Mouse (Mus musculus): ENCODE measurements around the gene Hnrnph1. TPM values are rescaled to one million over a fixed set of nuclear protein-coding genes. Genes with fewer than 3 reads are reported as not detected.
A peak's percentile ranks its signal among the peaks of the same experiment; 100 is the strongest.

The Hnrnph1 gene
- total RNA-seq, 2 experiments from 2014 or later = 201 to 225 TPM

DNA sequence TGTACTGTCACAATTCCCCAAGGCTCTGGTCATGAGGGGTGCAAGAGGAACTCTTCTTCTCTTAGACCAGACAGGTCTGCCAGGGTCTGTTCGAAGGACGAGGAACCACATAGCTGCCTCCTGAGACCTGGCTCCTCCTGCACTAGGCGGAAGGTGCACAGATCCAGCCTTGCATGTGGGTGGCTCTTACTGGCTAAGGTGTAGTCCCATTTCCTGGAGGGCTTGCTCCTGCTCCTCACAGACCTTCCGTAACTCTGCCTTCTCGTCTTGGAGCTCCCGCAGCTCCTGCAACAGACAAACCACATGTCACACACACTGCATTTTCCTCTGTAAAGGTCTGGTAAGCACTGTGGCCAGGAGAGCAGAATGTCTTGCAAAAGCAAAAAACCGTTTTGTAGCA, 17.9 kb downstream of the Hnrnph1 start:
- intact Hi-C loops (cut with DNase I) = no loop called here
- DNase-seq (ENCODE audit: low spot score in 2 of 2) = no peak

DNA sequence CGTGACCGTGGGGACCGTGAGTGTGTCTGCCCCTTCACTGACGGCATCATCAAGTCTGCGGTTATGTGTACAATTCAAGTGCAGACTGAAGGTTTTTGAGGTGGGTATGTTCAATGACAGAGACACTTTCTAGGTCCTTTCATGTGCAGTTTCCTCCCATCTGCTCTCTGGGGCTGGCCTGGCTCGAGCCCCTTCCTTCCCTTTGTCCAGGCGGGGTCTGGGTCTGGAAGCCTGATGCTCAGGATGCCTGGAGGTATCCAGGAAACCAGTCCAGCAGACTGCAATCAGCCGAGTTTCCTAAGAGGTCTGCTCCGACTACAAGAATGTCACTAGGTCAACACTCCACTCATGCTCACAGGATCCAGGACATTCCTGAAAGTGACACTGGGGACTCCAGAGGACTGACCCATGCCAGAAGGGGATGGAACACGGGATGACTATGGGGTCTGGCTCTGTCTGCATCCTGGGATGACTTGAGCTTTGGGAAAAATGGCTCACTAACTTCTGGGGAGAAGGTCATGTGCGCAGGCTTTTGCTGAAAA, 20.0 kb downstream of the Hnrnph1 start:
- intact Hi-C loops (cut with DNase I) = no loop called here
- DNase-seq (ENCODE audit: low spot score in 2 of 2) = no peak

DNA sequence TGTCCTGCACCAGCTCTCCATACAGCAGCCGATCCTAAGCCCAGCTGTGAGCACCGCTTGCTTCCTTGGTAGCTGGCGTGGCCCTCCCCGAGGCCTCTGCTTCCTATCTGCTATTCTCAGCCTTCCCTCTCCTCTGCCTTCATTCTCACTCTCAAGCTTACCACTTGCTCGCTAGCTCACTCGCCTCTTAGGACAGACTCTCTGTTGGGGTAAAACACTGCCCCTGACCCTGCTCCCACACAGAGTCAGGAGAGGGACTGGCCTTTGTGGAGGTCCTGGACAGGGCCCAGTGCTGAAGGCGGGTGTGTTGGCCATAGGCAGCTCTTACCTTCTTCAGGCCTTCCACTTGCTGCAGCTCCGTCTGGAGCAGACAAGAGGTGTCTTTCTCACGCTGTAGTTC, 20.5 kb downstream of the Hnrnph1 start:
- DNase-seq (ENCODE audit: low spot score in 2 of 2) = no peak
- intact Hi-C loops (cut with DNase I) = no loop called here

DNA sequence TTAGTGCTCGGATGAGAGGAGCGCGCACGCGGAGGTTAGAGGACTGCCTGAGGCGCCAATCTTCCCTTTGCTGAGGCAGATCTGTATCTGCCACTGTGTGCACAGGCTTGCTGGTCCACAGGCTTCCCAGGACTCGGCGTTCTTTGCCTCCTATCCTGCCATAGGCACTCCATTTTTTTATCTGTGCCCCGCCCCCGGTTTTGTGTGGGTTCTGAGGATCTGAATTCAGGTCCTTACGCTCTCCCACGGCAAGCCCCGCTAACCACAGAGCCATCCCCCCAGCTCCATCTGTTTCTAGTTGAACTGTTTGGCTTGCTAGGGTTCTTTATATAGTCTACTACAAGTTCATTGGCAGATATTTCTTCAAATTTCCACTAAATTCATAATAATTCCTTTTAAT, 22.0 kb downstream of the Hnrnph1 start:
- DNase-seq (ENCODE audit: low spot score in 2 of 2) = no peak
- intact Hi-C loops (cut with DNase I) = no loop called here

DNA sequence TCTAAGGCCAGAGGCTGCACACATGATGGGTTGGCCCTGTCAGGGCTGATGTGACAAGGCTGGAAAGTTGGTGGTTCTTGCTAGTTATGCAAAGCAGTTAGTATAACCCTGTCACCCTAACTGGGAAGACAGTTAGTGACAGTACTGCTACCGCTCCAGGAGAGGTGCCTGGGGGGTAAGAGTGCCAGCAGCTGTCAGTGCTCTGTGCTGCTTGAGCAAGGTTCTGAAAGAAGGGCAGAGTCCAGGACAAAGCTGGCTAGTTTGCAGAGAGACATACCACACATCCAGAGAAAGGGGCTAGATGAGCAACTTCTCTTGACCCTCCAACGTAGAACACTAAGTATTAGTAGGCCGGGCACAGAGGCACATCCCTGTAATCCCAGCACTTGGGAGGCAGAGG, 25.7 kb downstream of the Hnrnph1 start:
- intact Hi-C loops (cut with DNase I) = no loop called here
- DNase-seq (ENCODE audit: low spot score in 2 of 2) = no peak

DNA sequence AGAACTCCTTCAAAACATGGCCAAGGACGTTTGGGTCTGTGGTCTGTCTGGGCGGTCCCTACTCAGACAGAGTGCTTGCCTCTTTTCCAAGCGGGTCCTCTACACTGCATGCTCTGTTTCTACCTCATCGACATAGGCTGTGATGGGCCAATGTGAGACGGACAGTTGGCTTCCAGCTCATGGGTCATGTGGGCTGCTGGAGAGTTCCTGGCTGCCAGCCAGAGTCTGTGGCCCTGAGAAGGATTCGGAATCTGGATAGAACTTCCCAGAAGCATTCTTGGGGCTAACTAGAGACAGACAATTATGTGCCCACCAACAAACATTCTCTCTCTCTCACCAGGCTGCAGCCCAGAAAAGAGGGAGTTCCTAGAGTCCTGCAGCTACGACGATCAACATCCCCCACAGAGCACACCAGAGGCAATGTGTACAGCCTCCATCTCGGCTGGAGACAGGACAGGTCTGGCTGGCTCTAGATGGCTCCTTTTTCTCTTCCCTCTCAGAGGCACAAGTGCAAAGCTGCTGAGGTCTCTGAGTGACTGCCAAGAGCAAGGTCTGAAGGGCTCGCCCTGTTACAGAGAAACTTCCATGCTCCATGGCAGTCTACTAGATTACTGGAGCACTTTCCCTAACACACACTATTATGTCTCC, 26.7 kb downstream of the Hnrnph1 start:
- no peak for DNase-seq (ENCODE audit: low spot score in 2 of 2)
- intact Hi-C loops (cut with DNase I) = no loop called here

DNA sequence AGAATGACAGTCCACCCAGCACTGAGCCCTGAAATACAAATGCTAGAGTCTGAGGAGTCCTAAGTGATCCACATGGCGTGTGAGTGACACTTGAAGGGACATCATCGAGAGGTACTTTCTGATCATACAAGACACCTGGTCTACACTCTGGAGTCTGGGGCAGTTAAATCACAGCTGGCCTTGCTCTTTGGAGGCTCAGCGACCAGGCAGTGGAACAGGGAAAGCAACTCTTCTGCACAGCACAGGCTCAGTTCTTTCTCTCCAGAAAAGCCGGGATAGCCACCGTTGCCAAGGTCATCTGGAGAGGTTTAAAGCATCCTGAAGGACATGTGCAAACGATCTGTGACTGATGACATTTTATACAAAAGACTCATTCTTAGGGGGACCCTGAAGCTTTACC, 30.4 kb downstream of the Hnrnph1 start:
- intact Hi-C loops (cut with DNase I) = no loop called here

DNA sequence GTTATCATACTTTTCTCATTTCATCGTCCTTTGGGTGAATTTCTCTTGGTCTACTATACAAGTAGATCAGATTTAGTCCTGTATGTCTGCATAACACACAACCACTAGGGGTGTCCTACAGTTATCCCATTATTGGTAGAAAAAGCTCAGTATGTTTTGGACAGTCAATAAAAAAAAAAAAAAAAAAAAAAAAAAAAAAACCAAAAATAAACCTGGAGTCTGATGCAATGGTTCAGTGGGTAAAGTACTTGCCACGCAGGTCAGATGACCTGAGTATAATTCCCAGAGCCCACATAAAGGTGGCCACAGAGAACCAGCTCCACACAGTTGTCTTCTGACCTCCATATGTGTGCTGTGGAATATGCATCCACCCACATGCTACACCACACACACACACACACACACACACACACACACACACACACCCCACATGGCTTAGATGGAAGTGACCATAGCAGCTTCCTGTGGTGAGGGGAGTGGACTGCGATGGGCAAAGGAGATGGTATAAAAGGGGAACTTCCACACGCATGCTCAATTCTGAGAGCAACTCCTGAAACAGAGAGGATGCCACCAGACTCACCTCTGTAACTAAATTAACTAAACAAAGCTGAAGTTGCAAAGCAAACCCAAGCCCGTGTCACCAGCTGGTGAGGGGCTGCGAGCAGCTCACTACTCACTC, 38.9 kb downstream of the Hnrnph1 start:
- DNase-seq (ENCODE audit: low spot score in 2 of 2) = no peak
- intact Hi-C loops (cut with DNase I) = no loop called here

More for the DNA sequence above, 30.4 kb downstream of the Hnrnph1 start:
- DNase-seq (ENCODE audit: low spot score in 2 of 2) = no peak

DNA sequence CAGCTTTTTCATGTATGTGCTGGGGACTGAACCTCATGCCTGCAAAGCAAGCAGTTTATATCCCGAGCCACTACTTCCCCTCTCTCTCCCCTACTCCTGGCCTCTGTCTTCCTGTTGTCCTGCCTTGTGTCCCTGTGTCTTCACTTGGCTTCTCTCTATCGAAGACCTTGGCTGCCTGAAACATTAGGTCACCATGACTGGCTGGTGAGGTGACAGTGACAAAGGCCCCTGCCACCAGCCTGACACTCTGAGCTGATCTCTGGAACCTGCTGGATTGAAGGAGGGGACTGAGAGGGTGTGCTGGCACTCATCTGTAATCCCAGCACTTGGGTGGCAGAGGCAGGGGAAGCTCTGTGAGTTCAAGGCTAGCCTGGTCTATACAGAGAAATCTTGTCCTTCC, 41.1 kb downstream of the Hnrnph1 start:
- DNase-seq (ENCODE audit: low spot score in 2 of 2) = no peak
- intact Hi-C loops (cut with DNase I) = no loop called here

DNA sequence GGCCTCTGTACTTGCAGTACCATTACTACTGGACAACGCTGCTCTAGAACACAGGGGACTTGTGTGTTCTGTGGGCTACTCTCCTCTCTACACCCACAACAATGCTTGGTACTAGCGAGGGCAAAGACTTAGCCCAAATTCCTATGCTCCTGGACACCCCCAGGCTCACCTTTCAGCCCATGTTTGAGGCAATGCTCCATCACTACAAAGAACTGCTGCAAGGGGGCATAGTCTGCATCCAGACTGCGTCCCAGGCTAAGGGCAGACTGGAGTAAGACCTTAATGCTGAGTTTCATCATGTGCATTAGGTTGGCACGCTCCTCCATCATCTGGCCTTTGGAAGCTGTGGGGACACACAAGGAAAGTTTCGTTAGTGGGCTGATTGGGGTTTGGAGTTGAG, 44.7 kb downstream of the Hnrnph1 start:
- DNase-seq (ENCODE audit: low spot score in 2 of 2) = no peak
- intact Hi-C loops (cut with DNase I) = no loop called here

DNA sequence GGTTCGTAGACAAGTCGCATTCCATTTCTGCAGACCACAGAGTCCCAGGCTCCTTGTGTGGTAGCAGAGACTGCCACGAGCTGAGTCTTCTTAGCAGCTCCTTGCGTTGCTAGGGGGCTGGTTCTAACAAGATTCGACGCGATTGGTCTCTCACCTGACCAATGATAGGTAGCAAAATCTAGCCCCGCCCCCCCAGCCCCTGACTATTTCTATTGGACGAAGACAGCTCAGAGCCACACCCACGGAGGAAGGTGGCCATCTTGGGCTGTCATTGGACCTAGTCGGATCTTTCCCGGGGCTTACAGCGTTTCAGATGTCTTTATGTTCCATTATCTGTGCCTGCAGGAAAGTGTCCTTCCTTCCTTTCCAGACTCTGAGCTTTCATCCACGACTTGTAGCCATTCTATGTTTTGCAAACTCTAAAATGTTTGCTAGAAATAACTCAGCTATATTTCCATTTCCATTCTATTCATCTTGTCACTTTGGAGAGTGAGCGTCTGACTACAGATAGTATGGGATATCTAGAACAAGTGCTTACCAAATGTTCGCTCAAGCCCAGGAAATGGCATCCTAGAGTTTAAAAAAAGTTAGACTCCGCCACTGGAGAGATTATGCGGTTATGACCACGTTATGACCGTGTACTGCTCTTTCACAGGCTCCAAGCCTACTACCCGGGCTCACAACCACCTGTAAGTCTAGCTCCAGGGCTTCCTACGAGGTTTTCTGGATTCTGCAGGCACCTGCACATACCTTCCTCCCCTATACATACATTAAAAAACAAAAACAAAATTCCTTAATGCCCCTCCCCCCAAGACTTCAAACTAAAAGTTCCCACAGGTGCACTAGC, 45.4 kb downstream of the Hnrnph1 start:
- intact Hi-C loops (cut with DNase I) = no loop called here
- peak; percentile 67 to 91 for DNase-seq (ENCODE audit: low spot score in 2 of 2)

DNA sequence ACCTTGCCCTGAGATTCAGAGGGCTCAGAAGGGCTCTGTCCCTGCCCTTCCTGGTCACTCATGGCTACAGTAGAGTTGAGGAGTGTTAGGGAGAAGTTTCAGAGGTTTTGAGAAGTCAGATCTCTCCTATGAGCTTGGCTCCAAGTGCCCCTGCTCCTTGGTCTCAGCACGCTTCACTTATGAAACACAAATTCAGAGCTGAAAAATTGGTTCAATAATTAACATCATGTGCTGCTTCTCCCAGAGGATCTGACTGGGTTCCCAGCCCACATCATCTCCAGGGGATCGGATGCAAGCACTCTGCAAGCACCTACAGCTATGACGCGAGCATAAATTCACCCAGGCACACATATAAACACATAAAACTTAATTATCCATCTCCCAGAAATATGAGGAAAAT, 49.3 kb downstream of the Hnrnph1 start:
- no peak for DNase-seq (ENCODE audit: low spot score in 2 of 2)
- intact Hi-C loops (cut with DNase I) = no loop called here

DNA sequence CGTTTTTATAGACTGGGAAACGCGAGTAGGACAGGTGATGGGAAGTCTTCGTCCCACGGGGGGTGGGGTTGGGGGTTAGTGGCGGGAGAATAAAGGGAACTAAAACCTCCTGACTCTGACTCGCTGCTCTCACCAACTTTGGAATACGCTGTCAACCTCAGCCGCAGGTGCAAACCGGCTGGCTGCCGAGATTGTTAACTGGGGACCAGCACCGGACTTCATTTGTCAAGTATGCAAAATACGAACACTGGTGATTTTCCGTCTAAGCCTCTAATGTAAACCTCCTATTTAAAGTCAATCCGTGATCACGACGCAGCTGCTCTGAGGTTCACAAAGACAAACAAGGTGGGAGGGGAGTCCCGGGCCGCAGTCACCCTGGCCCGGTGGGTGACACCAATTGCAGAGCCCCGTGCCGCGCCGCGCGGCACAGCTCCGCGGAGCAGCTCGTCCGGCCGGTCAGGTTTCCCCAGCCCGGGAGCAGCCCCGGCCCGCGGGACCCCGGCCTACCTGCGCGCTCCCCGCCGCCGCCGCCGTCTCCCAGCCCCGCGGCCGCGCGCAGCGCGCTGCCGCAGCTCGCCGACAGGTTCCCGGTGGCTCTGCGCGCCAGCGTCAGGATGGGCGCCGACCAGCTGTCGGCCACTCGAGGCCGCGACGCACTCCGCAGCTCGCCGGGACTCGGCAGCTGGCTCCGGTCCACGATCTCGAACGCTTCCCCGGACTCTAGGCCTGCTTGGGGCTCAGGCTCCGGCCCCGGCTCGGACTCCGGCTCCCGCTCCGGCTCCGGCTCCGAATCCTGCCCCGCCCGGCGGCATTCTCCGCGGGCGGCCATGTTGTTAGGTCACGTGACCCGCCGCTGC, 53.7 kb downstream of the Hnrnph1 start, which contains the start of gene Rufy1:
TSS of gene Rufy1 (minus strand) at position 849 of the 857 bp plus-strand sequence.
- intact Hi-C loops (cut with DNase I) = no loop called here
- DNase-seq (ENCODE audit: low spot score in 2 of 2) = peak; percentile 69 to 78

DNA sequence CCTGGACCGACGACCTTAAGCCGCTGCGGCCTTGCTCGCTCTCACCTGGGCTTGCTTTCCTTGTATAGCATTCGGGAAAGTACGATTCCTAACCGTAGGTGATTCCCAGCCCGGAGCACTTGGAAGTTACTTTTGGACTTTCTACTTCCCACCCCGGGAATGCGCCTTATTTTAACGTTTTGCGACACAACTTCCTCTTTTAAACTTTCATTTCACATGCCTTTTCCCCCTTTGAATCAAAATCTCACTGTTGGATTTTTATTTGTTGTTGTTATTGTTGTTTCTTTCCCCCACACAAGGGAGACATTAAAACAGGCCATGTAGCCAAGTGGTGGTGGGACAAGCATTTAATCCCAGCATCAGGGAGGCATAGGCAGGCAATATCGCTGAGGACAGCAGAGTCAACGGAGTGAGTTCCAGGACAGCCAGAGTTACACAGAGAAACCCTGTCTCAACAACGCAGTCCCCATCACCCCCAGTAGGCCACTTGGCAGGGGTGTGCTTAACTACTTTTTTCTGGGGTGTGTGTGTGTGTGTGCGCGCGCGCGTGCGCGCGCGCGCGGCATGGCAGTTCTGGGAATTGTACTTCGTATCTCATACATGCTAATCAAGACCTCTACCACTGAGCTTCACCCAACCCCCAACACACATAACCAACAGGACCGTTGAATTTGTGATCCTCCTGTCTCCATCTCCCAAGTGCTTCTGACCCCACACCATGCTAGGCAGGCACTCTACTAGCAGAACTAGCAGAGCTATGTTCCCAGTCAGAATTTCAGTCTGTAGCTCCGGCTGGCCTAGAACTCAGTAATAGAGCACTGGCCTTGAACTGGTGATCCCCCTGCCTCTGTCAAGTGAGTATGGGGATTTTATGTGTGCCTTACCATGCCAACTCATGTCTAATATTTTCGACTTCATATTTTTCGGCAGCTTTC, 54.6 kb downstream of the Hnrnph1 start:
- intact Hi-C loops (cut with DNase I) = no loop called here
- no peak for DNase-seq (ENCODE audit: low spot score in 2 of 2)

DNA sequence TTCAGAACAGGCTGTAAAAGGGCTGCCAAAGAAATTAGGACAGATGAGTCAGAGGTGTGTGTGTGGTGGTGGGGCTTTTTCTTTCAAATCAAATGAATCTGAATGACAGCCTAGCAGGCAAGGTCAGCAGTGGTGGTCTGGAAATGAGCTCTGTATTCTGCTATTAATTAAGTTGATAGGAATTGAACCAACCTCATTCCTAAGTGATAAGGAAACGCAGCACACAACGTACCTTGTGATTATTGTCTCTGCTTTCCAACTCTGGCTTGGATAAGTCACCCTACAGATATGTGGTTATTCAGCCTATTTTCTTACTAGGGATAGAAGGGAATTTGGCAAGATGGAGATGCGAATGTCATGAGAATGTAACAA, 55.3 kb downstream of the Hnrnph1 start:
- intact Hi-C loops (cut with DNase I) = no loop called here

DNA sequence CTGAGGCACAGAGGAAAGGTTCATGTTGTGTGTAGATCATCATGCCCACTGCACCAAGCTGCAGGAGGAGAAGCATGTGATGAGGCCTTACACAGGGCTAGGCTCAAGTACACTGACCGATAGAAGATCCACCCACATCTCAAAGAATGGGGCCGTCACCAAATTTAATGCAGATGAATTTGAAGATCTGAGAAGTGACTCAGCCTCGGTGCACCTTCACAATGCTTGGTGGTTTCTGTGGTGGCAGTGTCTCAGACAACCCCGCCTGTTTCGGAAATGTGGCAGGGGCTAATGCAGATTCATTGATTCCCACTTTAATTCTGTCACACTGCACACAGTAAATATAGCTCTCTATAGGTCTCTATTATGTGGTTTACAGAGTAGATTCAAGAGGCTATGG, 56.1 kb downstream of the Hnrnph1 start:
- intact Hi-C loops (cut with DNase I) = no loop called here
- no peak for DNase-seq (ENCODE audit: low spot score in 2 of 2)

More for the DNA sequence above, 55.3 kb downstream of the Hnrnph1 start:
- no peak for DNase-seq (ENCODE audit: low spot score in 2 of 2)
